Mouse (Mus musculus) gastrocnemius, adult 2 months (tissue): ENCODE results near the gene Gatad2b. TPM values are rescaled to one million over a fixed set of nuclear protein-coding genes. Genes with fewer than 3 reads are reported as not detected.

Experiments
- DNase-seq: peaks from one replicate; pipeline ENCODE4 v3.0.0; 2022
- H3K27ac ChIP-seq: fragments of 200-600 bp; 2 replicates; pipeline ENCODE4 v1.8.1; 2022; ENCODE audit warnings: mild to moderate bottlenecking
- H3K4me3 ChIP-seq: fragments of 200-600 bp; 2 replicates; pipeline ENCODE4 v1.8.1; 2022; ENCODE audit warnings: mild to moderate bottlenecking, moderate library complexity
- CTCF ChIP-seq: fragments of 200-600 bp; IDR thresholded peaks from 2 replicates; pipeline ENCODE4 v1.8.1; 2022; ENCODE audit warnings: antibody characterized with exemption, mild to moderate bottlenecking, moderate library complexity
- intact Hi-C: fragments of 180-260 bp; cut with DNase I; formaldehyde crosslinking; loops from one replicate; pipeline ENCODE4 v1.15.1; 2025
- total RNA-seq, 2 experiments: library from RNA; stranded (reverse); gene quantifications; 2 replicates each; pipeline ENCODE4 v1.2.3; 2021

Gatad2b gene
- total RNA-seq, 2 experiments from 2014 or later = 50.2 to 53.9 TPM

- no peak for TF ChIP-seq CTCF
- peak overlapping the region; percentile 91 for H3K4me3 ChIP-seq
- intact Hi-C loops = no loop called here
- H3K27ac ChIP-seq = peak overlapping the region; percentile 96
- DNase-seq = no peak
Observed at GRCm38 (mm10) chr3:90291982-90292344, 1.0 kb upstream of the Gatad2b start.

GRCm38 (mm10) chr3:90293352-90294063, 530 bp downstream of the Gatad2b start:
- peak; percentile 85 for DNase-seq
- intact Hi-C loops = no loop called here
- H3K27ac ChIP-seq = peak overlapping the region; percentile 97
- H3K4me3 ChIP-seq = peak overlapping the region; percentile 91
- TF ChIP-seq CTCF = no peak

GRCm38 (mm10) chr3:90294064-90294440, 1.1 kb downstream of the Gatad2b start:
- DNase-seq = no peak
- Histone ChIP-seq H3K27ac (peak overlapping the region; percentile 97), H3K4me3 (peak overlapping the region; percentile 91)
- no peak for TF ChIP-seq CTCF
- intact Hi-C loops = no loop called here

- DNase-seq = no peak
- no peak for TF ChIP-seq CTCF
- intact Hi-C loops = loop anchor here (5.0 kb wide), 1 partner anchor 53 kb away; no protein-coding TSS in a partner anchor
- peak overlapping the region; percentile 91 for H3K4me3 ChIP-seq
- H3K27ac ChIP-seq = peak overlapping the region; percentile 97
Observed at GRCm38 (mm10) chr3:90294651-90295050, 1.7 kb downstream of the Gatad2b start.

GRCm38 (mm10) chr3:90305801-90306200, 12.8 kb downstream of the Gatad2b start:
- no peak for TF ChIP-seq CTCF
- H3K4me3 ChIP-seq = no peak overlapping the region
- H3K27ac ChIP-seq = peak overlapping the region; percentile 48
- intact Hi-C loops = no loop called here
- no peak for DNase-seq

- Histone ChIP-seq H3K27ac (no peak overlapping the region), H3K4me3 (no peak overlapping the region)
- no peak for DNase-seq
- intact Hi-C loops = no loop called here
- no peak for TF ChIP-seq CTCF
Observed at GRCm38 (mm10) chr3:90309589-90309988, 16.6 kb downstream of the Gatad2b start.

- intact Hi-C loops = no loop called here
- TF ChIP-seq CTCF = peak; percentile 53
- no peak for DNase-seq
- Histone ChIP-seq H3K4me3 (no peak overlapping the region), H3K27ac (no peak overlapping the region)
Observed at GRCm38 (mm10) chr3:90313367-90313766, 20.4 kb downstream of the Gatad2b start.

- intact Hi-C loops = no loop called here
- TF ChIP-seq CTCF = no peak
- no peak for DNase-seq
- no peak overlapping the region for H3K27ac ChIP-seq
- no peak overlapping the region for H3K4me3 ChIP-seq
Observed at GRCm38 (mm10) chr3:90314241-90314640, 21.3 kb downstream of the Gatad2b start.

- no peak overlapping the region for H3K27ac ChIP-seq
- intact Hi-C loops = no loop called here
- H3K4me3 ChIP-seq = no peak overlapping the region
- no peak for DNase-seq
- no peak for TF ChIP-seq CTCF
Observed at GRCm38 (mm10) chr3:90322289-90322688, 29.3 kb downstream of the Gatad2b start.

GRCm38 (mm10) chr3:90323119-90323518, 30.1 kb downstream of the Gatad2b start:
- intact Hi-C loops = no loop called here
- Histone ChIP-seq H3K4me3 (no peak overlapping the region; the same call in 1 of the 2 replicates), H3K27ac (peak overlapping the region; percentile 4; the same call in 1 of the 2 replicates)
- TF ChIP-seq CTCF = no peak
- DNase-seq = peak; percentile 73

GRCm38 (mm10) chr3:90332485-90332884, 39.5 kb downstream of the Gatad2b start:
- intact Hi-C loops = no loop called here
- TF ChIP-seq CTCF = no peak
- no peak for DNase-seq

GRCm38 (mm10) chr3:90335517-90335916, 42.5 kb downstream of the Gatad2b start:
- no peak for TF ChIP-seq CTCF
- no peak for DNase-seq
- intact Hi-C loops = no loop called here
- Histone ChIP-seq H3K4me3 (no peak overlapping the region), H3K27ac (no peak overlapping the region)

More at GRCm38 (mm10) chr3:90332485-90332884, 39.5 kb downstream of the Gatad2b start:
- Histone ChIP-seq H3K4me3 (no peak overlapping the region), H3K27ac (no peak overlapping the region)

GRCm38 (mm10) chr3:90338190-90338589, 45.2 kb downstream of the Gatad2b start:
- intact Hi-C loops = no loop called here
- Histone ChIP-seq H3K4me3 (no peak overlapping the region), H3K27ac (no peak overlapping the region)
- no peak for TF ChIP-seq CTCF
- no peak for DNase-seq

- DNase-seq = no peak
- Histone ChIP-seq H3K27ac (no peak overlapping the region), H3K4me3 (no peak overlapping the region)
- intact Hi-C loops = no loop called here
- no peak for TF ChIP-seq CTCF
Observed at GRCm38 (mm10) chr3:90340177-90340576, 47.2 kb downstream of the Gatad2b start.
